Mouse (Mus musculus): ENCODE results near the gene Azgp1.
"Not testable (repeated sequence)": the region's sequence is repeated elsewhere in the genome, so short reads cannot be mapped to it uniquely, and the experiment has no call there.

Gene Azgp1

GRCm38 (mm10) chr5:137981300-137981699 lies at the start of gene Azgp1:
Azgp1 (plus strand) TSS chr5:137981520.
- CTCF ChIA-PET: interaction anchor here (0.5 kb wide), 1 partner anchor 516 kb away, joined by 3 read pairs; no protein-coding TSS in a partner anchor

- CTCF ChIA-PET: not testable (repeated sequence)
Measured at GRCm38 (mm10) chr5:137933934-137934333, 47.4 kb upstream of the Azgp1 start.

GRCm38 (mm10) chr5:137936486-137936885 lies 44.8 kb upstream of the Azgp1 start:
- CTCF ChIA-PET: no interaction called here

- CTCF ChIA-PET: no interaction called here
Measured at GRCm38 (mm10) chr5:137937238-137937637, 44.1 kb upstream of the Azgp1 start.

- CTCF ChIA-PET: no interaction called here
Measured at GRCm38 (mm10) chr5:137940948-137941347, 40.4 kb upstream of the Azgp1 start.

- CTCF ChIA-PET: no interaction called here
Measured at GRCm38 (mm10) chr5:137943133-137943532, 38.2 kb upstream of the Azgp1 start.

- CTCF ChIA-PET: no interaction called here
Measured at GRCm38 (mm10) chr5:137947303-137947702, 34.0 kb upstream of the Azgp1 start.

- CTCF ChIA-PET: no interaction called here
Measured at GRCm38 (mm10) chr5:137951218-137951617, 30.1 kb upstream of the Azgp1 start.

GRCm38 (mm10) chr5:137956404-137956803 lies 24.9 kb upstream of the Azgp1 start:
- CTCF ChIA-PET: no interaction called here

GRCm38 (mm10) chr5:137962945-137963344 lies 18.4 kb upstream of the Azgp1 start, which contains the start of gene Gjc3:
Gjc3 (minus strand) TSS chr5:137963098.
- CTCF ChIA-PET: no interaction called here

GRCm38 (mm10) chr5:137966492-137966891 lies 14.8 kb upstream of the Azgp1 start:
- CTCF ChIA-PET: no interaction called here

GRCm38 (mm10) chr5:137973161-137973560 lies 8.2 kb upstream of the Azgp1 start:
- CTCF ChIA-PET: no interaction called here

- CTCF ChIA-PET: no interaction called here
Measured at GRCm38 (mm10) chr5:137973738-137974137, 7.6 kb upstream of the Azgp1 start.

- CTCF ChIA-PET: interaction anchor here (0.6 kb wide), 1 partner anchor 10 kb away, joined by 3 read pairs; no protein-coding TSS in a partner anchor
Measured at GRCm38 (mm10) chr5:137974724-137975123, 6.6 kb upstream of the Azgp1 start.

- CTCF ChIA-PET: no interaction called here
Measured at GRCm38 (mm10) chr5:137975434-137975833, 5.9 kb upstream of the Azgp1 start.

GRCm38 (mm10) chr5:137977291-137977690 lies 4.0 kb upstream of the Azgp1 start:
- CTCF ChIA-PET: no interaction called here

- CTCF ChIA-PET: no interaction called here
Measured at GRCm38 (mm10) chr5:137979081-137979480, 2.2 kb upstream of the Azgp1 start.

GRCm38 (mm10) chr5:137986351-137986750 lies 5.0 kb downstream of the Azgp1 start:
- CTCF ChIA-PET: no interaction called here

- CTCF ChIA-PET: no interaction called here
Measured at GRCm38 (mm10) chr5:138009437-138009836, 28.1 kb downstream of the Azgp1 start.

GRCm38 (mm10) chr5:138012382-138012781 lies 31.1 kb downstream of the Azgp1 start:
- CTCF ChIA-PET: no interaction called here

GRCm38 (mm10) chr5:138016530-138016929 lies 35.2 kb downstream of the Azgp1 start:
- CTCF ChIA-PET: no interaction called here

- CTCF ChIA-PET: no interaction called here
Measured at GRCm38 (mm10) chr5:138016997-138017396, 35.7 kb downstream of the Azgp1 start.

GRCm38 (mm10) chr5:138019577-138019976 lies 38.3 kb downstream of the Azgp1 start:
- CTCF ChIA-PET: not testable (repeated sequence)

- CTCF ChIA-PET: not testable (repeated sequence)
Measured at GRCm38 (mm10) chr5:138020961-138021479, 39.7 kb downstream of the Azgp1 start, which contains the start of the genes Smok3a and Smok3b. Smok3a (plus strand) TSS chr5:138021261. Smok3b (plus strand) TSS chr5:138021429.
